Mouse (Mus musculus): ENCODE data around the gene Prkcb. TPM values are rescaled to one million over a fixed set of nuclear protein-coding genes. Genes with fewer than 3 reads are reported as not detected.

Gene Prkcb
- polyA plus RNA-seq, 1 experiment from 2014 or later, result 13.3 TPM

DNA sequence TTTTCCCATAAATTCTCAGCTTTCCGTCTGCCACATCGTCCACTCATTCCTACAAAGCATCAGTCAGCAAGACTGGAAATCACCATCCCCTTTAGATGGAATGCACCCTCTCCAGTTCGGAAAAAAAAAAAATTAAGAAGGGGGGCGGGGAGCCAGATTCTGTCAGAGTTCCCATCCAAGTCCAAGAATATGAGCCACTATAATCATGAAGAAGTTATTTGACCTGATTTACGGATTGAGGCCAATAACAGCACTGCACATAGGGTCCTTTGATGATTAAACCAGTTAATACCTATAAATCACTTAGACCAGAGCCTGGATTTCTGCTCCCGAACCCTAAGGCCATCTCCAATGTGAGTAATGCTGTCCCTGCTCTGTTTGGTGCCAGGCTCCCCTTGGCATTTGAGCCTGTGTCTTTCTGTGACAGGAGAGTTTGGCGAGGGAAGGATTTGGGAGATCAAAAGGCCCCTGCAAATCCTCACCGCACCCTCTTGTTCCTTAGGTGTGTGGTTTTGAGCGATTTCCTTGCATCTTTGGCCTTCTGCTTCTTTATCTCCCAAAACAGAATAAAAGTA is 308.1 kb downstream of the Prkcb start:
- H3K9ac ChIP-seq (ENCODE audit: low read depth, low read length), result no peak overlapping the region
- H3K36me3 ChIP-seq (ENCODE audit: control insufficient read depth, insufficient read depth, low read length), result no peaks in the 10 kb centered on the region
- H3K4me2 ChIP-seq, result no peak overlapping the region
- no peak for ATAC-seq (replicated peaks; ENCODE audit: insufficient number of reproducible peaks, low FRiP score, low TSS enrichment)
- H3K4me1 ChIP-seq (ENCODE audit: control insufficient read depth, insufficient read depth, low read length), result 0 out of 2 replicates have a peak, but pooled peaks cover 3% of the 10 kb centered on the region
- no peak overlapping the region for H3K27ac ChIP-seq (ENCODE audit: low read depth, low read length)
- H3K9me3 ChIP-seq (replicated peaks; ENCODE audit: control insufficient read depth, low read length), result no peaks in the 10 kb centered on the region
- WGBS (ENCODE audit: insufficient replicate concordance), result 72% methylated on average over 9 of the region's 9 CpGs
- H3K4me3 ChIP-seq (ENCODE audit: low read depth, low read length), result no peak overlapping the region
- no peaks in the 10 kb centered on the region for H3K27me3 ChIP-seq (ENCODE audit: control insufficient read depth, insufficient read depth, low read length)

- no peak overlapping the region for H3K4me3 ChIP-seq (ENCODE audit: low read depth, low read length)
- 73% methylated on average over 7 of the region's 7 CpGs for WGBS (ENCODE audit: insufficient replicate concordance)
- H3K4me1 ChIP-seq (ENCODE audit: control insufficient read depth, insufficient read depth, low read length), result 0 out of 2 replicates have a peak, but pooled peaks cover 3% of the 10 kb centered on the region
- no peak overlapping the region for H3K4me2 ChIP-seq
- H3K9ac ChIP-seq (ENCODE audit: low read depth, low read length), result no peak overlapping the region
- H3K9me3 ChIP-seq (replicated peaks; ENCODE audit: control insufficient read depth, low read length), result no peaks in the 10 kb centered on the region
- H3K27me3 ChIP-seq (ENCODE audit: control insufficient read depth, insufficient read depth, low read length), result no peaks in the 10 kb centered on the region
- no peak for ATAC-seq (replicated peaks; ENCODE audit: insufficient number of reproducible peaks, low FRiP score, low TSS enrichment)
- no peaks in the 10 kb centered on the region for H3K36me3 ChIP-seq (ENCODE audit: control insufficient read depth, insufficient read depth, low read length)
- H3K27ac ChIP-seq (ENCODE audit: low read depth, low read length), result no peak overlapping the region
Observed at GRCm38 (mm10) chr7:122597313-122597712, 308.8 kb downstream of the Prkcb start.

GRCm38 (mm10) chr7:122600856-122601255 is 312.3 kb downstream of the Prkcb start:
- WGBS (ENCODE audit: insufficient replicate concordance), result 72% methylated on average over 7 of the region's 7 CpGs
- Histone ChIP-seq H3K27ac (ENCODE audit: low read depth, low read length) (no peak overlapping the region), H3K9ac (ENCODE audit: low read depth, low read length) (no peak overlapping the region), H3K4me2 (no peak overlapping the region), H3K36me3 (ENCODE audit: control insufficient read depth, insufficient read depth, low read length) (no peaks in the 10 kb centered on the region), H3K27me3 (ENCODE audit: control insufficient read depth, insufficient read depth, low read length) (no peaks in the 10 kb centered on the region), H3K9me3 (replicated peaks; ENCODE audit: control insufficient read depth, low read length) (no peaks in the 10 kb centered on the region), H3K4me1 (ENCODE audit: control insufficient read depth, insufficient read depth, low read length) (0 out of 2 replicates have a peak, but pooled peaks cover 3% of the 10 kb centered on the region), H3K4me3 (ENCODE audit: low read depth, low read length) (no peak overlapping the region)
- no peak for ATAC-seq (replicated peaks; ENCODE audit: insufficient number of reproducible peaks, low FRiP score, low TSS enrichment)

- Histone ChIP-seq H3K27me3 (ENCODE audit: control insufficient read depth, insufficient read depth, low read length) (no peaks in the 10 kb centered on the region), H3K4me1 (ENCODE audit: control insufficient read depth, insufficient read depth, low read length) (0 out of 2 replicates have a peak, but pooled peaks cover 3% of the 10 kb centered on the region), H3K4me2 (no peak overlapping the region), H3K9ac (ENCODE audit: low read depth, low read length) (no peak overlapping the region), H3K9me3 (replicated peaks; ENCODE audit: control insufficient read depth, low read length) (no peaks in the 10 kb centered on the region), H3K27ac (ENCODE audit: low read depth, low read length) (no peak overlapping the region), H3K4me3 (ENCODE audit: low read depth, low read length) (no peak overlapping the region), H3K36me3 (ENCODE audit: control insufficient read depth, insufficient read depth, low read length) (no peaks in the 10 kb centered on the region)
- ATAC-seq (replicated peaks; ENCODE audit: insufficient number of reproducible peaks, low FRiP score, low TSS enrichment), result no peak
- 72% methylated on average over 5 of the region's 5 CpGs for WGBS (ENCODE audit: insufficient replicate concordance)
Observed at GRCm38 (mm10) chr7:122605066-122605465, 316.5 kb downstream of the Prkcb start.

GRCm38 (mm10) chr7:122609420-122609819 is 320.9 kb downstream of the Prkcb start:
- H3K36me3 ChIP-seq (ENCODE audit: control insufficient read depth, insufficient read depth, low read length), result no peaks in the 10 kb centered on the region
- H3K27ac ChIP-seq (ENCODE audit: low read depth, low read length), result no peak overlapping the region
- ATAC-seq (replicated peaks; ENCODE audit: insufficient number of reproducible peaks, low FRiP score, low TSS enrichment), result no peak
- 54% methylated on average over 4 of the region's 4 CpGs for WGBS (ENCODE audit: insufficient replicate concordance)
- H3K27me3 ChIP-seq (ENCODE audit: control insufficient read depth, insufficient read depth, low read length), result no peaks in the 10 kb centered on the region
- H3K9me3 ChIP-seq (replicated peaks; ENCODE audit: control insufficient read depth, low read length), result no peaks in the 10 kb centered on the region
- H3K4me2 ChIP-seq, result no peak overlapping the region
- no peak overlapping the region for H3K4me3 ChIP-seq (ENCODE audit: low read depth, low read length)
- H3K4me1 ChIP-seq (ENCODE audit: control insufficient read depth, insufficient read depth, low read length), result no peaks in the 10 kb centered on the region
- no peak overlapping the region for H3K9ac ChIP-seq (ENCODE audit: low read depth, low read length)

DNA sequence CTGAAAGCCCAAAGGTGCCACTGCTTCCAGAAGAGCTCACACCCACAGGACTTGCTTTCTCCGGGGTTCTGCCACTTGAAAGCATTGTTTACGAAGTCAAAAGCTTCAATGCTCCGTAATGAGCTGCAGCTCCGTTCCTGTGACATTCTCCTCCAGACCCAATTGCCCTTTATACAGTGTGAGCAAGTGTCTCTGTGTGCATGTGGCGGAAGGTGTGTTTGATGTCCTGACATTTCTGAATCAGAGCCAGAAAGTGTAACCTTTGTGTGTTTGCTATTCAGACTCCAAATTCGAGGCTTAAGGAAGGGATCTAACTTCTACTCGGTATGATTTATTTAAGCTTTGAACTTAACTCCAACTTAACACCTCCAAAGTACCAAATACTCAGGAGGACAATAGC is 321.6 kb downstream of the Prkcb start:
- WGBS (ENCODE audit: insufficient replicate concordance), result 66% methylated on average over 7 of the region's 7 CpGs
- Histone ChIP-seq H3K27me3 (ENCODE audit: control insufficient read depth, insufficient read depth, low read length) (no peaks in the 10 kb centered on the region), H3K4me1 (ENCODE audit: control insufficient read depth, insufficient read depth, low read length) (no peaks in the 10 kb centered on the region), H3K27ac (ENCODE audit: low read depth, low read length) (no peak overlapping the region), H3K9ac (ENCODE audit: low read depth, low read length) (no peak overlapping the region), H3K4me3 (ENCODE audit: low read depth, low read length) (no peak overlapping the region), H3K9me3 (replicated peaks; ENCODE audit: control insufficient read depth, low read length) (no peaks in the 10 kb centered on the region), H3K4me2 (no peak overlapping the region), H3K36me3 (ENCODE audit: control insufficient read depth, insufficient read depth, low read length) (no peaks in the 10 kb centered on the region)
- no peak for ATAC-seq (replicated peaks; ENCODE audit: insufficient number of reproducible peaks, low FRiP score, low TSS enrichment)

GRCm38 (mm10) chr7:122613876-122614275 is 325.3 kb downstream of the Prkcb start:
- no peak for ATAC-seq (replicated peaks; ENCODE audit: insufficient number of reproducible peaks, low FRiP score, low TSS enrichment)
- H3K27ac ChIP-seq (ENCODE audit: low read depth, low read length), result no peak overlapping the region
- no peaks in the 10 kb centered on the region for H3K4me1 ChIP-seq (ENCODE audit: control insufficient read depth, insufficient read depth, low read length)
- no peaks in the 10 kb centered on the region for H3K36me3 ChIP-seq (ENCODE audit: control insufficient read depth, insufficient read depth, low read length)
- no peak overlapping the region for H3K4me3 ChIP-seq (ENCODE audit: low read depth, low read length)
- no peaks in the 10 kb centered on the region for H3K27me3 ChIP-seq (ENCODE audit: control insufficient read depth, insufficient read depth, low read length)
- no peak overlapping the region for H3K4me2 ChIP-seq
- no peaks in the 10 kb centered on the region for H3K9me3 ChIP-seq (replicated peaks; ENCODE audit: control insufficient read depth, low read length)
- WGBS (ENCODE audit: insufficient replicate concordance), result 63% methylated on average over 4 of the region's 4 CpGs
- no peak overlapping the region for H3K9ac ChIP-seq (ENCODE audit: low read depth, low read length)

DNA sequence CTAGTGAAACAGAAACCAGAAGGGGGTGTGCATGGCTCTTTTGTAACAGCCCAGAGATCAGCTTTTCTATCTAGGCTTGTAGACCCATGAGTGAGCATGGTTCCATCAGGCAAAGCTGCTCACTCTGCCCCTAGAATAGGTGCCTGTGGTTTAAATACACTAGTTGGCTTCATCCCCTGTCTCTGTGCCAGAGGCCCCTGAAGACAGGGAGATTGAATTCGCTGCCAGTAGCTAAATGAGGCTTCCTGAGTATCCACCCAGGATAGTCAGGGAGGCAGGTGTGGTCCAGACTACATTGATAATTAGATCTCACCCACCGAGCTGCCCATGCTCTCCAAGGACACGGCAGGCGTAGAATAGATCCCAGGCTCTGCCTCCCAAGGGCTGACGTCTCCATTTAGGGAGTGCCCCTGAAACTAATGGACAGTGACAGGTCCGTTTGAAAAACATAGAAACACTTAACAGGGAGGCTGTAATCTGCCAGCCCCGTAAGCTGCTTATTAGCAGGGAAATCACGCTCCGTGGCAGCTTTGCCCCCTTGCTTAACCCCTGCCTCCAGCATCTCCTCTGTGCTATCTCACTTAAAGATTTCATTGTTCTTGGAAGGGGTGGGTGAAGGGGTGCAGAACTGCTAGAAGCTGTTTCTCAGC is 333.7 kb downstream of the Prkcb start:
- no peak overlapping the region for H3K27ac ChIP-seq (ENCODE audit: low read depth, low read length)
- H3K4me3 ChIP-seq (ENCODE audit: low read depth, low read length), result no peak overlapping the region
- no peak overlapping the region for H3K9ac ChIP-seq (ENCODE audit: low read depth, low read length)
- ATAC-seq (replicated peaks; ENCODE audit: insufficient number of reproducible peaks, low FRiP score, low TSS enrichment), result no peak
- H3K4me1 ChIP-seq (ENCODE audit: control insufficient read depth, insufficient read depth, low read length), result peaks cover 4% of the 10 kb centered on the region; the same call in 1 of the 2 replicates
- 34% methylated on average over 9 of the region's 9 CpGs for WGBS (ENCODE audit: insufficient replicate concordance)
- H3K27me3 ChIP-seq (ENCODE audit: control insufficient read depth, insufficient read depth, low read length), result no peaks in the 10 kb centered on the region
- H3K9me3 ChIP-seq (replicated peaks; ENCODE audit: control insufficient read depth, low read length), result no peaks in the 10 kb centered on the region
- no peak overlapping the region for H3K4me2 ChIP-seq
- no peaks in the 10 kb centered on the region for H3K36me3 ChIP-seq (ENCODE audit: control insufficient read depth, insufficient read depth, low read length)

DNA sequence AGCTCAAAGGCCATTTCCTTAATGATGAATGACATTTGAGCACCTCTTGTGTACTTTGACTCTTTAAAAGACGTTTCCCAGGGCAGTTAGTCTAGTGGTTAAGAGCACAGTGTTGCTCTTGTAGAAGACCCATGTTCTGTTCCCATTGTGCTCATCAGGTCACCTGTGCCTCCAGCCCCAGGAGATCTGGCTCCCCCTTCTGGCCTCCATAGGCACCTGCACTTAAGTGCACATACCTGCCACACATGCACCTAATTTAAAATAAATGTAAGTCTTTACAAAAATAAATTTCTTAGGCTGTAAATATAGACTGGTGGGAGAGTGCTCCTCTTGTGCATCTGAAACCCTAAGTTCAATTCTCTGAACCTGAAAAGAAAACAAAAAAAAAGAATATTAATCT is 335.2 kb downstream of the Prkcb start:
- Histone ChIP-seq H3K4me1 (ENCODE audit: control insufficient read depth, insufficient read depth, low read length) (peaks cover 4% of the 10 kb centered on the region; the same call in 1 of the 2 replicates), H3K9ac (ENCODE audit: low read depth, low read length) (no peak overlapping the region), H3K4me2 (no peak overlapping the region), H3K27me3 (ENCODE audit: control insufficient read depth, insufficient read depth, low read length) (no peaks in the 10 kb centered on the region), H3K36me3 (ENCODE audit: control insufficient read depth, insufficient read depth, low read length) (no peaks in the 10 kb centered on the region), H3K27ac (ENCODE audit: low read depth, low read length) (no peak overlapping the region), H3K4me3 (ENCODE audit: low read depth, low read length) (no peak overlapping the region), H3K9me3 (replicated peaks; ENCODE audit: control insufficient read depth, low read length) (no peaks in the 10 kb centered on the region)
- WGBS (ENCODE audit: insufficient replicate concordance), result 76% methylated on average over 1 of the region's 1 CpGs
- no peak for ATAC-seq (replicated peaks; ENCODE audit: insufficient number of reproducible peaks, low FRiP score, low TSS enrichment)

Measured in heart, embryonic 11.5 days (tissue).